Mouse (Mus musculus) CH12.LX (cell line): Measurements from ENCODE around the gene Mgarp. TPM values are rescaled to one million over a fixed set of nuclear protein-coding genes. Genes with fewer than 3 reads are reported as not detected.

Experiments
- DNase-seq: peaks from one replicate; pipeline ENCODE4 v3.0.0-alpha.2; 2013; ENCODE audit errors: extremely low read depth
- H3K27ac ChIP-seq: 2 replicates; pipeline ENCODE4 v1.5.1; 2012; ENCODE audit warnings: low read depth, mild to moderate bottlenecking, control low read depth, moderate library complexity; ENCODE audit not compliant: insufficient read depth
- H3K27me3 ChIP-seq: replicated peaks from 2 replicates; pipeline ENCODE3; 2012; ENCODE audit warnings: inconsistent platforms
- H3K36me3 ChIP-seq, 2 experiments: replicated peaks in 1 of 2; 2 replicates each; pipeline versions ENCODE3 to v1.6.1; 2012; ENCODE audit warnings: inconsistent platforms in 1 of 2, low read length in 1 of 2, mild to moderate bottlenecking in 1 of 2, mixed read lengths in 1 of 2, moderate library complexity in 1 of 2; ENCODE audit not compliant: control insufficient read depth in 1 of 2, insufficient read depth in 1 of 2
- H3K4me1 ChIP-seq, 2 experiments: 2 replicates each; pipeline ENCODE4 v1.6.1; 2012; ENCODE audit warnings: inconsistent platforms in 1 of 2, moderate library complexity in 1 of 2; ENCODE audit not compliant: insufficient read depth in 2 of 2, control insufficient read depth in 1 of 2
- H3K4me2 ChIP-seq: 2 replicates; pipeline ENCODE4 v1.6.1; 2012; ENCODE audit warnings: low read depth, mild to moderate bottlenecking, control low read depth; ENCODE audit not compliant: poor library complexity, insufficient read depth, severe bottlenecking
- H3K4me3 ChIP-seq, 3 experiments: fragments of 150-350 bp in 1 of 3; sonication (generic) in 1 of 3; replicated peaks in 1 of 3; 2 replicates each; pipeline versions ENCODE3 to v1.5.1; 2011 to 2012; ENCODE audit warnings: low read depth in 2 of 3, low read length in 2 of 3, mild to moderate bottlenecking in 2 of 3, moderate library complexity in 2 of 3, control low read depth in 1 of 3, improper control_type of control experiment in 1 of 3, inconsistent platforms in 1 of 3, mixed read lengths in 1 of 3; ENCODE audit not compliant: poor library complexity in 1 of 3
- H3K79me2 ChIP-seq: replicated peaks from 2 replicates; pipeline ENCODE4 v1.6.1; 2012; ENCODE audit warnings: mild to moderate bottlenecking, moderate library complexity; ENCODE audit not compliant: control insufficient read depth, poor library complexity, insufficient read depth, severe bottlenecking; ENCODE audit errors: extremely low read depth
- H3K9ac ChIP-seq: 2 replicates; pipeline ENCODE4 v1.6.1; 2012; ENCODE audit warnings: low read depth, mild to moderate bottlenecking, control low read depth, moderate library complexity; ENCODE audit not compliant: insufficient read depth
- H3K9me3 ChIP-seq: replicated peaks from 2 replicates; pipeline ENCODE3; 2012; ENCODE audit warnings: low read length, inconsistent platforms, mixed read lengths
- CHD1 ChIP-seq: IDR thresholded peaks from 2 replicates; pipeline ENCODE4 v1.6.1; 2012; ENCODE audit warnings: low read depth, low read length, improper control_type of control experiment, inconsistent platforms
- CHD2 ChIP-seq: IDR thresholded peaks from 2 replicates; pipeline ENCODE4 v1.6.1; 2011; ENCODE audit warnings: low read length, improper control_type of control experiment
- CTCF ChIP-seq, 2 experiments: IDR thresholded peaks in 1 of 2; conservative IDR thresholded peaks in 1 of 2; 2 replicates each; pipeline ENCODE4 v1.5.1; 2011 to 2012; ENCODE audit warnings: low read depth in 2 of 2, low read length in 2 of 2, improper control_type of control experiment in 1 of 2, inconsistent platforms in 1 of 2, mild to moderate bottlenecking in 1 of 2, moderate library complexity in 1 of 2
- E2F4 ChIP-seq: IDR thresholded peaks from 2 replicates; pipeline ENCODE4 v1.6.1; 2011; ENCODE audit warnings: low read depth, low read length, improper control_type of control experiment; ENCODE audit not compliant: insufficient replicate concordance
- EP300 ChIP-seq: IDR thresholded peaks from 2 replicates; pipeline ENCODE4 v1.6.1; 2011; ENCODE audit warnings: low read length, improper control_type of control experiment
- ETS1 ChIP-seq: conservative IDR thresholded peaks from 2 replicates; pipeline ENCODE4 v1.6.1; 2012; ENCODE audit warnings: low read depth, mild to moderate bottlenecking, inconsistent platforms, low read length, improper control_type of control experiment, moderate library complexity
- HCFC1 ChIP-seq: IDR thresholded peaks from 2 replicates; pipeline ENCODE4 v1.6.1; 2012; ENCODE audit warnings: low read depth, mild to moderate bottlenecking, inconsistent platforms, low read length, improper control_type of control experiment
- JUN ChIP-seq: IDR thresholded peaks from 2 replicates; pipeline ENCODE4 v1.6.1; 2011; ENCODE audit warnings: low read depth, mild to moderate bottlenecking, low read length, improper control_type of control experiment, moderate library complexity; ENCODE audit not compliant: insufficient read depth
- MAFK ChIP-seq: IDR thresholded peaks from 2 replicates; pipeline ENCODE4 v1.6.1; 2011; ENCODE audit warnings: low read length, improper control_type of control experiment; ENCODE audit not compliant: insufficient replicate concordance
- MEF2A ChIP-seq: IDR thresholded peaks from 2 replicates; pipeline ENCODE4 v1.6.1; 2014; ENCODE audit warnings: low read depth, mild to moderate bottlenecking, inconsistent platforms, low read length, improper control_type of control experiment, borderline replicate concordance
- MXI1 ChIP-seq: IDR thresholded peaks from 2 replicates; pipeline ENCODE4 v1.6.1; 2011; ENCODE audit warnings: mild to moderate bottlenecking, low read depth, low read length, improper control_type of control experiment
- NRF1 ChIP-seq: IDR thresholded peaks from 2 replicates; pipeline ENCODE4 v1.6.1; 2014; ENCODE audit warnings: low read depth, mild to moderate bottlenecking, inconsistent platforms, low read length, improper control_type of control experiment, moderate library complexity
- POLR2AphosphoS2 ChIP-seq: IDR thresholded peaks from 2 replicates; pipeline ENCODE4 v1.6.1; 2011; ENCODE audit warnings: low read depth, low read length, improper control_type of control experiment
- RCOR1 ChIP-seq: conservative IDR thresholded peaks from 2 replicates; pipeline ENCODE4 v1.6.1; 2012; ENCODE audit warnings: low read depth, mild to moderate bottlenecking, inconsistent platforms, low read length, improper control_type of control experiment
- SMC3 ChIP-seq: IDR thresholded peaks from 2 replicates; pipeline ENCODE4 v1.6.1; 2011; ENCODE audit warnings: low read depth, low read length, improper control_type of control experiment
- TCF12 ChIP-seq: IDR thresholded peaks from 2 replicates; pipeline ENCODE4 v1.6.1; 2014; ENCODE audit warnings: low read depth, mild to moderate bottlenecking, inconsistent platforms, low read length, improper control_type of control experiment
- UBTF ChIP-seq: IDR thresholded peaks from 2 replicates; pipeline ENCODE4 v1.6.1; 2012; ENCODE audit warnings: low read depth, mild to moderate bottlenecking, inconsistent platforms, low read length, improper control_type of control experiment, moderate library complexity
- USF1 ChIP-seq: IDR thresholded peaks from 2 replicates; pipeline ENCODE4 v1.6.1; 2014; ENCODE audit warnings: low read depth, mild to moderate bottlenecking, inconsistent platforms, low read length, improper control_type of control experiment
- ZC3H11A ChIP-seq: IDR thresholded peaks from 2 replicates; pipeline ENCODE4 v1.6.1; 2012; ENCODE audit warnings: low read depth, mild to moderate bottlenecking, inconsistent platforms, low read length, improper control_type of control experiment
- ZKSCAN1 ChIP-seq: IDR thresholded peaks from 2 replicates; pipeline ENCODE4 v1.6.1; 2012; ENCODE audit warnings: low read depth, inconsistent platforms, low read length, improper control_type of control experiment, borderline replicate concordance
- ZNF384 ChIP-seq: IDR thresholded peaks from 2 replicates; pipeline ENCODE4 v1.6.1; 2012; ENCODE audit warnings: low read depth, low read length, improper control_type of control experiment, inconsistent platforms
- dilution Hi-C: fragments of 300-500 bp; cut with MboI; formaldehyde crosslinking; loops from 2 replicates; pipeline ENCODE4 v1.14.3; 2020; ENCODE audit warnings: low sequenced_read_pairs; ENCODE audit not compliant: extremely low pct_unique_long_range_greater_than_20kb, extremely low pct_ligation_motif_present
- in situ Hi-C: fragments of 300-500 bp; cut with MboI; formaldehyde crosslinking; loops from 3 replicates; pipeline ENCODE4 v1.14.3; 2019; ENCODE audit warnings: low sequenced_read_pairs, low pct_ligation_motif_present, low pct_unique_long_range_greater_than_20kb, mixed read lengths
- polyA plus RNA-seq: library from polyadenylated mRNA; unstranded; fragments of >175 nt; gene quantifications from 2 replicates; pipeline ENCODE4 v1.2.1, GENCODE M21; 2012; ENCODE audit warnings: low read depth; ENCODE audit not compliant: insufficient read length
- total RNA-seq, 2 experiments: library from RNA; depleted of rRNA; stranded (reverse); fragments of 300-350 nt in 1 of 2; fragments of >200 nt in 1 of 2; gene quantifications; 2 replicates each; pipeline ENCODE4 v1.2.3; 2012 to 2014

The Mgarp gene
- total and polyA plus RNA-seq, 3 experiments, result not detected

GRCm38 (mm10) chr3:51416364-51417134 lies 20.0 kb upstream of the Mgarp start:
- Histone ChIP-seq H3K36me3 (peaks cover 0 to 25% of the 10 kb centered on the region in 2 experiments), H3K9me3 (no peaks in the 10 kb centered on the region), H3K4me2 (peak overlapping the region; percentile 67), H3K4me3 (peak overlapping the region; percentile 78 to 82 (median 80)), H3K4me1 (peaks cover 0 to 48% of the 10 kb centered on the region in 2 experiments; a peak in 3 of 4 replicates), H3K27ac (peak overlapping the region; percentile 69), H3K79me2 (peaks cover 63% of the 10 kb centered on the region), H3K9ac (peak overlapping the region; percentile 97), H3K27me3 (no peaks in the 10 kb centered on the region)
- dilution Hi-C loops, result no loop called here
- DNase-seq, result peak; percentile 42
- in situ Hi-C loops, result no loop called here
- TF ChIP-seq CHD1, result no peak
- no peak for TF ChIP-seq RCOR1
- TF ChIP-seq MXI1, result 0 out of 2 replicates have a peak, but pooled peaks have one; percentile 2
- TF ChIP-seq JUN, result no peak
- TF ChIP-seq NRF1, result no peak
- TF ChIP-seq USF1, result no peak
- no peak for TF ChIP-seq TCF12
- no peak for TF ChIP-seq ZKSCAN1
- TF ChIP-seq E2F4, result no peak
- TF ChIP-seq UBTF, result peak; percentile 59; the same call in 1 of the 2 replicates
- TF ChIP-seq CTCF (conservative IDR thresholded peaks at IDR 0.05 in 1 of 2, IDR thresholded peaks at IDR 0.05 in 1 of 2; ENCODE audit: low read depth in 2 of 2, low read length in 2 of 2), result no peak

GRCm38 (mm10) chr3:51416073-51416363 lies 19.5 kb upstream of the Mgarp start:
- Histone ChIP-seq H3K4me1 (peaks cover 0 to 44% of the 10 kb centered on the region in 2 experiments; a peak in 3 of 4 replicates), H3K9ac (peak overlapping the region; percentile 97), H3K27ac (peak overlapping the region; percentile 69), H3K27me3 (no peaks in the 10 kb centered on the region), H3K79me2 (peaks cover 58% of the 10 kb centered on the region), H3K9me3 (no peaks in the 10 kb centered on the region), H3K4me3 (peak overlapping the region; percentile 78 to 82 (median 80)), H3K36me3 (peaks cover 0 to 23% of the 10 kb centered on the region in 2 experiments), H3K4me2 (no peak overlapping the region)
- DNase-seq, result no peak
- dilution Hi-C loops (no loop called here), in situ Hi-C loops (no loop called here)
- no peak for TF ChIP-seq ZNF384
- TF ChIP-seq ZKSCAN1, result no peak
- no peak for TF ChIP-seq EP300
- TF ChIP-seq POLR2AphosphoS2, result no peak
- TF ChIP-seq ZC3H11A, result no peak
- no peak for TF ChIP-seq E2F4
- TF ChIP-seq TCF12, result no peak
- no peak for TF ChIP-seq SMC3
- no peak for TF ChIP-seq USF1
- TF ChIP-seq HCFC1, result no peak
- no peak for TF ChIP-seq ETS1
- no peak for TF ChIP-seq MEF2A
- TF ChIP-seq MAFK, result no peak
- no peak for TF ChIP-seq MXI1
- no peak for TF ChIP-seq CHD2
